Mouse (Mus musculus) forebrain, embryonic 15.5 days (tissue): ENCODE results near the gene Pigt. TPM values are rescaled to one million over a fixed set of nuclear protein-coding genes. Genes with fewer than 3 reads are reported as not detected.

ENCODE experiments used
- polyA plus RNA-seq: library from polyadenylated mRNA; unstranded; fragments of >200 nt; fragmentation: Nextera tagmentation; extraction: Ambion mirVana; gene quantifications from 2 replicates; pipeline ENCODE4 v1.2.1, GENCODE M21; 2015

Gene Pigt
- polyA plus RNA-seq, 1 experiment from 2014 or later = 55.5 TPM

Other genes with a start within 250 kb of the Pigt start
- not detected in 2 replicates for gene Svs3b, start 240.9 kb upstream of the Pigt start, polyA plus RNA-seq
- gene Svs4, start 219.1 kb upstream of the Pigt start, polyA plus RNA-seq = not detected in 2 replicates
- not detected in 2 replicates for gene Svs3a, start 208.3 kb upstream of the Pigt start, polyA plus RNA-seq
- gene Svs6, start 180.8 kb upstream of the Pigt start, polyA plus RNA-seq = not detected in 2 replicates
- not detected in 2 replicates for gene Svs5, start 164.8 kb upstream of the Pigt start, polyA plus RNA-seq
- gene Slpi, start 108.4 kb upstream of the Pigt start, polyA plus RNA-seq = 0.29 TPM in 1 of 2 replicates, not detected in the other
- 0.05 TPM in 1 of 2 replicates, not detected in the other for gene Rbpjl, start 94.4 kb upstream of the Pigt start, polyA plus RNA-seq
- 0.94 and 1.1 TPM in 2 replicates for gene Matn4, start 92.4 kb upstream of the Pigt start, polyA plus RNA-seq
- 6.1 and 6.4 TPM in 2 replicates for gene Sdc4, start 53.6 kb upstream of the Pigt start, polyA plus RNA-seq
- gene Sys1, start 40.6 kb upstream of the Pigt start, polyA plus RNA-seq = 76.6 and 82.2 TPM in 2 replicates
- gene Gm20458, start 36.6 kb upstream of the Pigt start, polyA plus RNA-seq = 6.0 and 6.9 TPM in 2 replicates
- not detected in 2 replicates for gene Trp53tg5, start 23.8 kb upstream of the Pigt start, polyA plus RNA-seq
- gene Dbndd2, start 11.4 kb upstream of the Pigt start, polyA plus RNA-seq = 8.1 and 9.1 TPM in 2 replicates
- gene Wfdc2, start 64.9 kb downstream of the Pigt start, polyA plus RNA-seq = 4.3 and 4.5 TPM in 2 replicates
- gene Spint3, start 75.9 kb downstream of the Pigt start, polyA plus RNA-seq = not detected in 2 replicates
- gene Wfdc6a, start 87.9 kb downstream of the Pigt start, polyA plus RNA-seq = not detected in 2 replicates
- not detected in 2 replicates for gene Eppin, start 96.1 kb downstream of the Pigt start, polyA plus RNA-seq
- gene Wfdc6b, start 116.0 kb downstream of the Pigt start, polyA plus RNA-seq = not detected in 2 replicates
- gene Wfdc8, start 116.1 kb downstream of the Pigt start, polyA plus RNA-seq = not detected in 2 replicates
- not detected in 2 replicates for gene Wfdc16, start 141.3 kb downstream of the Pigt start, polyA plus RNA-seq
- gene Wfdc10, start 158.5 kb downstream of the Pigt start, polyA plus RNA-seq = not detected in 2 replicates
- gene Wfdc9, start 159.1 kb downstream of the Pigt start, polyA plus RNA-seq = not detected in 2 replicates
- gene Wfdc11, start 176.6 kb downstream of the Pigt start, polyA plus RNA-seq = not detected in 2 replicates
- not detected in 2 replicates for gene Wfdc13, start 187.6 kb downstream of the Pigt start, polyA plus RNA-seq
- not detected in 2 replicates for gene Spint4, start 201.0 kb downstream of the Pigt start, polyA plus RNA-seq
- gene Spint5, start 217.8 kb downstream of the Pigt start, polyA plus RNA-seq = not detected in 2 replicates
- 1.1 and 1.7 TPM in 2 replicates for gene Wfdc3, start 248.4 kb downstream of the Pigt start, polyA plus RNA-seq
- 73.9 and 74.9 TPM in 2 replicates for gene Dnttip1, start 248.5 kb downstream of the Pigt start, polyA plus RNA-seq